Mouse (Mus musculus) heart, adult 10 weeks (tissue): Measurements from ENCODE around the gene Gm7849. TPM values are rescaled to one million over a fixed set of nuclear protein-coding genes. Genes with fewer than 3 reads are reported as not detected.

Source experiments
- polyA plus RNA-seq: library from polyadenylated mRNA; stranded (reverse); fragments of 350-450 nt; fragmentation: Illumina TruSeq; extraction: RNeasy Lipid Tissue Mini Kit (QIAGEN cat#74804); gene quantifications from one replicate; pipeline ENCODE4 v1.2.3, GENCODE M21; 2014; ENCODE audit warnings: low read depth, low replicate concordance

Gene Gm7849
- polyA plus RNA-seq = 2.2 TPM

DNA sequence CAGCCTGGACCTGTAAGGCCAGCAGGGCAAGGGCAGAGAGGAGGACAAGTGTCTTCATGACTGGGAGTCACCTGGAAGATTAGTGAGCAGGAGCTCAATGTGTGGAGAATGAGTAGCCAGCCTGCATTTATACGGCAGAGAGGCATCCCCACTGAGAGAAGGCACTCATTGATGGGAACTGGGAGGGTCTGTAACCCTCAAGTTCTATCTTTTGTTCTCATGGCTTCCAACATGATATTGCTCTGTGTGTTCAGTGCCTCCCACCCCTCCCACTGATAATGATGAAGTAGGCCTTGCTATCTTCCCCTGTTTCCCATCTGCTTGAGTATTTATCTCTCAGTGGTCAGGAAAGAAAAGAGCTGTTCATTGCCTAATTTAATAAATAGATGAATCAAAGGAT, at the start of gene Gm7849:
Gm7849 (minus strand) TSS at position 101 of the 400 bp plus-strand sequence.

DNA sequence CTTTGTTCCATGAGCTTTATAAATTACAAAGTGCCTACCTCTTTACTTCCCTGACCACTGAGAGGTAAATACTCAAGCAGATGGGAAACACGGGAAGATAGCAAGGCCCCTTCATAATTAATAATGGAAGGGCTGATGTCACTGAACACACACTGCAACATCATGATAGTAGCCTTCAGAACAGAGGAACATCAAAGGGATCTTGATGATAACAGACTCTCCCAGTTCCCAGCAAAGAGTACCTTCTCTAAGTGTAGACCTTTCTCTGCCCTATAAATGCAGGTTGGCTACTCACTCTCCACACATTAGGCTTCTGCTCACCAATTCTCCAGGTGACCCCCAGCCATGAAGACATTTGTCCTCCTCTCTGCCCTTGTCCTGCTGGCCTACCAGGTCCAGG, 29.2 kb downstream of the Gm7849 start, which contains the start of gene Defa36:
Defa36 (plus strand) TSS at position 301 of the 400 bp plus-strand sequence.

Other genes starting within 250 kb of the Gm7849 start
- gene Gm15292, start 206.8 kb downstream of the Gm7849 start, polyA plus RNA-seq = not detected
- not detected for gene Defa27, start 141.0 kb downstream of the Gm7849 start, polyA plus RNA-seq
- not detected for gene Defa29, start 129.5 kb downstream of the Gm7849 start, polyA plus RNA-seq
- gene Defa2, start 78.0 kb downstream of the Gm7849 start, polyA plus RNA-seq = not detected
- gene Defa33, start 64.7 kb downstream of the Gm7849 start, polyA plus RNA-seq = not detected
- gene Defa36, start 29.1 kb downstream of the Gm7849 start, polyA plus RNA-seq = not detected
- gene Defa20, start 52.7 kb upstream of the Gm7849 start, polyA plus RNA-seq = not detected
- not detected for gene Defa32, start 72.5 kb upstream of the Gm7849 start, polyA plus RNA-seq
- gene Defa37, start 108.8 kb upstream of the Gm7849 start, polyA plus RNA-seq = not detected
- not detected for gene Defa28, start 126.4 kb upstream of the Gm7849 start, polyA plus RNA-seq
- gene Gm7861, start 137.9 kb upstream of the Gm7849 start, polyA plus RNA-seq = not detected
- gene Defa26, start 161.6 kb upstream of the Gm7849 start, polyA plus RNA-seq = not detected
- gene Defa17, start 199.2 kb upstream of the Gm7849 start, polyA plus RNA-seq = not detected
- gene Defa34, start 209.2 kb upstream of the Gm7849 start, polyA plus RNA-seq = not detected
- not detected for gene AY761184, start 247.1 kb upstream of the Gm7849 start, polyA plus RNA-seq